Mouse (Mus musculus) thymus, adult 2 months (tissue): ENCODE measurements around the gene Nup98. TPM values are rescaled to one million over a fixed set of nuclear protein-coding genes. Genes with fewer than 3 reads are reported as not detected.

ENCODE experiments used
- DNase-seq: peaks from one replicate; pipeline ENCODE4 v3.0.0; 2021
- H3K27ac ChIP-seq: fragments of 200-500 bp; 2 replicates; pipeline ENCODE4 v1.5.1; 2012; ENCODE audit warnings: low read length, control low read depth; ENCODE audit not compliant: control insufficient read depth, insufficient read depth
- H3K27me3 ChIP-seq: fragments of 200-500 bp; 2 replicates; pipeline ENCODE4 v1.6.1; 2012; ENCODE audit warnings: mild to moderate bottlenecking, low read length, moderate library complexity, mixed read lengths; ENCODE audit not compliant: control insufficient read depth, insufficient read depth
- H3K36me3 ChIP-seq: fragments of 200-500 bp; 2 replicates; pipeline ENCODE4 v1.6.1; 2012; ENCODE audit warnings: mild to moderate bottlenecking, low read length, moderate library complexity; ENCODE audit not compliant: control insufficient read depth, insufficient read depth
- H3K4me1 ChIP-seq: fragments of 200-500 bp; replicated peaks from 2 replicates; pipeline ENCODE4 v1.6.1; 2012; ENCODE audit warnings: low read length; ENCODE audit not compliant: control insufficient read depth, insufficient read depth
- H3K4me3 ChIP-seq: fragments of 200-500 bp; 2 replicates; pipeline ENCODE4 v1.5.1; 2012; ENCODE audit warnings: mild to moderate bottlenecking, low read length, control low read depth, moderate library complexity; ENCODE audit not compliant: control insufficient read depth, insufficient read depth
- CTCF ChIP-seq: fragments of 200-500 bp; IDR thresholded peaks from 2 replicates; pipeline ENCODE4 v1.5.1; 2012; ENCODE audit warnings: mild to moderate bottlenecking, control low read depth, low read length, moderate library complexity, borderline replicate concordance; ENCODE audit not compliant: control insufficient read depth, poor library complexity, insufficient read depth; ENCODE audit errors: extremely low read depth
- POLR2A ChIP-seq: fragments of 200-500 bp; IDR thresholded peaks from 2 replicates; pipeline ENCODE4 v1.6.1; 2012; ENCODE audit warnings: mild to moderate bottlenecking, low read length, control low read depth, moderate library complexity; ENCODE audit not compliant: control insufficient read depth, poor library complexity, insufficient read depth; ENCODE audit errors: extremely low read depth
- WGBS: fragments of 180-500 bp; shearing (Covaris S2); methylation state at CpG from one replicate; pipeline ENCODE4 v1.1.7; 2018; 5-methylcytosine and 5-hydroxymethylcytosine counted together
- polyA plus RNA-seq: library from polyadenylated mRNA; depleted of rRNA; stranded (reverse); fragments of >200 nt; gene quantifications from 2 replicates; pipeline ENCODE4 v1.2.3, GENCODE M21; 2012; rRNA removed

The Nup98 gene
- 23.7 and 28.1 TPM in 2 replicates for polyA plus RNA-seq

- no peaks in the 10 kb centered on the region for H3K36me3 ChIP-seq
- DNase-seq = peak; percentile 98
- TF ChIP-seq POLR2A = peak; percentile 85
- TF ChIP-seq CTCF = peak; percentile 54; the same call in 1 of the 2 replicates
- H3K4me1 ChIP-seq = no peaks in the 10 kb centered on the region
- under 1% methylated on average over 87 of the region's 87 CpGs for WGBS
- H3K4me3 ChIP-seq = peak within 1 kb of the TSS; percentile 89
- no peaks in the 10 kb centered on the region for H3K27me3 ChIP-seq
- peak within 1 kb of the TSS; percentile 85 for H3K27ac ChIP-seq
These were observed at the start of gene Nup98, which contains the start of gene Pgap2 for GRCm38 (mm10) chr7:102209756-102210721. Gene Nup98, minus strand, starts transcription at chr7:102210176. Gene Pgap2, plus strand, starts transcription at chr7:102210208.

- no peak for TF ChIP-seq CTCF
- no peak for TF ChIP-seq POLR2A
- 66% methylated on average over 3 of the region's 3 CpGs for WGBS
- no peaks in the 10 kb centered on the region for H3K36me3 ChIP-seq
- DNase-seq = no peak
- peaks cover 8% of the 10 kb centered on the region for H3K4me1 ChIP-seq
- H3K27me3 ChIP-seq = no peaks in the 10 kb centered on the region
- H3K27ac ChIP-seq = no peak overlapping the region
- no peak overlapping the region for H3K4me3 ChIP-seq
These were observed 48.8 kb upstream of the Nup98 start for GRCm38 (mm10) chr7:102258753-102259152.

- Histone ChIP-seq H3K4me3 (no peak overlapping the region), H3K36me3 (no peaks in the 10 kb centered on the region), H3K27me3 (no peaks in the 10 kb centered on the region), H3K4me1 (peaks cover 8% of the 10 kb centered on the region), H3K27ac (no peak overlapping the region)
- peak; percentile 83 for DNase-seq
- 22% methylated on average over 4 of the region's 4 CpGs for WGBS
- TF ChIP-seq CTCF (no peak), POLR2A (no peak)
These were observed 48.2 kb upstream of the Nup98 start for GRCm38 (mm10) chr7:102258189-102258588.

- Histone ChIP-seq H3K36me3 (no peaks in the 10 kb centered on the region), H3K4me3 (no peak overlapping the region), H3K27ac (no peak overlapping the region), H3K27me3 (no peaks in the 10 kb centered on the region), H3K4me1 (peaks cover 8% of the 10 kb centered on the region)
- DNase-seq = no peak
- 98% methylated on average over 3 of the region's 3 CpGs for WGBS
- no peak for TF ChIP-seq POLR2A
These were observed 46.7 kb upstream of the Nup98 start for GRCm38 (mm10) chr7:102256636-102257035.

- H3K36me3 ChIP-seq = no peaks in the 10 kb centered on the region
- H3K27me3 ChIP-seq = no peaks in the 10 kb centered on the region
- WGBS = 70% methylated on average over 3 of the region's 3 CpGs
- no peak within 1 kb of the TSS for H3K4me3 ChIP-seq
- TF ChIP-seq POLR2A (no peak), CTCF (no peak)
- H3K27ac ChIP-seq = no peak within 1 kb of the TSS
- H3K4me1 ChIP-seq = peaks cover 9% of the 10 kb centered on the region
- no peak for DNase-seq
These were observed 46.0 kb upstream of the Nup98 start, which contains the start of gene Rhog for GRCm38 (mm10) chr7:102255954-102256353. Gene Rhog, minus strand, starts transcription at chr7:102256054.

- Histone ChIP-seq H3K27ac (no peak overlapping the region), H3K4me3 (no peak overlapping the region), H3K4me1 (peaks cover 2% of the 10 kb centered on the region; the same call in 1 of the 2 replicates), H3K36me3 (no peaks in the 10 kb centered on the region), H3K27me3 (no peaks in the 10 kb centered on the region)
- no peak for DNase-seq
- 95% methylated on average over 1 of the region's 1 CpGs for WGBS
- TF ChIP-seq CTCF (no peak), POLR2A (no peak)
These were observed 43.7 kb upstream of the Nup98 start for GRCm38 (mm10) chr7:102253631-102254030.
